Mouse (Mus musculus): ENCODE data around the gene B3gnt4. TPM values are rescaled to one million over a fixed set of nuclear protein-coding genes. Genes with fewer than 3 reads are reported as not detected.

Gene B3gnt4
- polyA plus RNA-seq (2021; fragmentation: Nextera tagmentation): 1.5 TPM in 1 of 2 replicates, not detected in the other
- long read RNA-seq, experiment 1: 0 reads
- long read RNA-seq, experiment 2: 0 reads

DNA sequence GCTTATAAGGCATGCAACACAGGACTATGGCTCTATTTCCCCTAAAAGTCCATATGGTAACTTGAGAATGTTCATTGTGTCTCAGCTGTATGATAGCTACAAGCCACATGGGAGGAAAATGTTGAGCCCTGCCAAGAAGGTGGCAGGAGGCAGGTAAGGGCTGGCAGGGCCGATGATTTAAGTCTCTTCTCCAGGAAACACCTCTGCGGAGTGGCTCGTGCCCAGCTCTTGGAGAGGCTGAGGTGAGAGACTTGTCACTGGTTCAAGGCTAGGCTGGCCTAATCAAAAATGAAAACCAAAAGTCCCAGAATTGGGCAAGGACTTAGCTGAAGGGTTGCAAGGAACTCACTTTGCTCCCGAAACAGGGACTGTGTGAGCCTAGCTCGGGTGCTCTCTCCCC, at the start of gene B3gnt4:
B3gnt4 (plus strand) TSS at position 301 of the 400 bp plus-strand sequence.

DNA sequence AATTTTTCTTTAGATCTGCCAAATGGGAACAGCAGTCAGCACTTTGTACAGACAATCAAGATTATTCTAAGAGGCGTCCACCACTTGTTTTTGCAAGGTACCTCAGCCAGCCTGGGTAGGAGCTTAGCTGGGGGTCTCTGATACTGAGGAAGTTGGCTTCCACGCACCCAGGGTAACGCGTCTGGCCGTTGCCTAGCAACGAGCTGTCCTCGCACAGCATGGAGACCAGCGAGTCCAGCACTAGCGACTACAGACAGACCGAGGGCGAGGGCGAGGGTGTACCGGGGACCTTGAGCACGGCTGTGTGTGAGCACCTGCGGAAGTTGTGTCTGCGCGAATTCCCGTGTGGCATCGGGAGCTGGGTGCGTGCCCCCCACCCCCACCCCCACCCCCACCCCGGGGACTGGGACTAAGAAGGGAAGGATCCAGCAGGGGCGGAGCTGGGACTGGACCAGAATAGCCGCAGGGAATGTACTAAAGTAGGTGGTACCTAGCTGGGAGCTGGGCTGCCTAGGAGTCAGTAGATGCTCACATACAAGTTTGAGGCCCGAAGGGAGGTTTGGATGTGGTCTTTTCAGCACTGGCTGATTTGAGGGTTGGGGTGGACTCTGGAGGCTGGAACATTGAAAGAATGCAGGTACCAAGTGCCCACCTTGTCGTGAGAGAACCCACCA, 21.0 kb upstream of the B3gnt4 start, which contains the start of the genes Lrrc43 and Il31:
Lrrc43 (plus strand) TSS at position 194 of the 674 bp plus-strand sequence.
Il31 (minus strand) TSS at position 378 of the 674 bp plus-strand sequence.

DNA sequence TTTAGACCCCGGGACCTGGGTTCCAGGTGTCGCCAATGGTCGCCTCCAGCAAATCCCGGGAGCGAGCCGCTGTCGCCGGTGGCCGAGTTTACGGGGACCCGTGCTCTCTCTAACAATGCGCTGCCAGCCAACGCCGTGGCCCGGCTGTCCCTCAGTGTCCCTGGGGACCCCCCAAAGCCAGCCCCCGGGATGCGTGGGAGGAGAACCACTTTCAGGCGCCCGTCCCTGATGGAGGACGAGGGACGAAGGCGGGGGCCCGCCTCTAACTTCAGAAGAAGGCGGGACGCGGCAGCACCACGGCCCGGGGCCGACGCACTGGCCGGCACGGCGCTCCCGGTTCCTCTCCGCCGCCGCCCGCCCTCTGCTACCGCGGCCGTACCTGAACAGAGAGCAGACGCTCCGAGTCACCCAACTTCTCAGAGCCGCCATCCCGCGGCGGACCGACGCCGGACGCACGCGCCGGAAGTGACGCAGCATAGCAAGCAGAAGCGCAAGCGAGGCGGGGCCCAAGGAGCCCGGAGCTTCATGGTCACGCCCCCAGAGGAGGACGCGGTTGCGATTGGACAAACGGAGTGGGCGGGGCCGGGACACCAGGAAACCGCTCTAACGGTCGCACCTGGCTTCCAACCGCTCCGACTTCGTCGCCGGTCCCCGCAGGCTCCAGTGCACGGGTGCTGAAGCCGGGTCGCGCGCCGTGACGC, 13.6 kb downstream of the B3gnt4 start, which contains the start of gene Diablo:
Diablo (minus strand) TSS at position 485 of the 701 bp plus-strand sequence.

DNA sequence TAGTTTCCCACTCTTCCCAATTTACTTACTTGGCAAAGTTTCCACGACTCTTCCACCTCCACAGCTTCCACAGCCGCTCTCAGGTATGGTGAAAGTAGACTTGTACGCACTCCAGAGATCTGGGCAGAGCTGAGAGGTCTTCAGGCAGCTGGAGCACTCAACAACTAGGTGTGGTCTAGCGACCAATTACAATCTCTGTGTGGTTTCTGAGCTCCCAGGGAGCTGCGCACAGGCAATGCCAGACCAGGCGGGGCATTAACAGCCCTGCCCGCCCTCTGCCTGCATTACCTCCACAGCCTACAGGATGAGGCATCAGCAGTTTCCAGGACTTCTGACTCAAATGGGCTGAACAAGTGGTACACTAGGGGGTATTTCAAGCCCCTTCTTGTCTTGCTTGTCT, 15.0 kb downstream of the B3gnt4 start, which contains the start of gene Gm49027:
Gm49027 (minus strand) TSS at position 208 of the 400 bp plus-strand sequence.

Other genes starting within 250 kb of the B3gnt4 start
- gene Bcl7a, start 166.6 kb upstream of the B3gnt4 start, polyA plus RNA-seq (2021; fragmentation: Nextera tagmentation): 13.4 and 25.0 TPM in 2 replicates
- gene Mlxip, start 115.7 kb upstream of the B3gnt4 start, polyA plus RNA-seq (2021; fragmentation: Nextera tagmentation): 1.3 and 6.9 TPM in 2 replicates
- gene Lrrc43, start 21.2 kb upstream of the B3gnt4 start, polyA plus RNA-seq (2021; fragmentation: Nextera tagmentation): 0.36 and 0.48 TPM in 2 replicates
- not detected in 2 replicates for gene Il31, start 21.0 kb upstream of the B3gnt4 start, polyA plus RNA-seq (2021; fragmentation: Nextera tagmentation)
- gene Diablo, start 13.7 kb downstream of the B3gnt4 start, polyA plus RNA-seq (2021; fragmentation: Nextera tagmentation): 51.9 and 56.0 TPM in 2 replicates
- gene Gm49027, start 15.0 kb downstream of the B3gnt4 start, polyA plus RNA-seq (2021; fragmentation: Nextera tagmentation): 0.16 TPM in 1 of 2 replicates, not detected in the other
- 37.4 and 40.7 TPM in 2 replicates for gene Vps33a, start 62.6 kb downstream of the B3gnt4 start, polyA plus RNA-seq (2021; fragmentation: Nextera tagmentation)
- 32.8 and 39.0 TPM in 2 replicates for gene Clip1, start 174.2 kb downstream of the B3gnt4 start, polyA plus RNA-seq (2021; fragmentation: Nextera tagmentation)
- gene Zcchc8, start 210.6 kb downstream of the B3gnt4 start, polyA plus RNA-seq (2021; fragmentation: Nextera tagmentation): 16.1 and 16.9 TPM in 2 replicates
- gene Rsrc2, start 239.0 kb downstream of the B3gnt4 start, polyA plus RNA-seq (2021; fragmentation: Nextera tagmentation): 47.0 and 58.7 TPM in 2 replicates
- gene Kntc1, start 239.3 kb downstream of the B3gnt4 start, polyA plus RNA-seq (2021; fragmentation: Nextera tagmentation): 0.63 and 1.7 TPM in 2 replicates

Measured in left cerebral cortex, adult 6 months (tissue).